Mouse (Mus musculus): Measurements from ENCODE around the gene Tal1.

Gene Tal1

DNA sequence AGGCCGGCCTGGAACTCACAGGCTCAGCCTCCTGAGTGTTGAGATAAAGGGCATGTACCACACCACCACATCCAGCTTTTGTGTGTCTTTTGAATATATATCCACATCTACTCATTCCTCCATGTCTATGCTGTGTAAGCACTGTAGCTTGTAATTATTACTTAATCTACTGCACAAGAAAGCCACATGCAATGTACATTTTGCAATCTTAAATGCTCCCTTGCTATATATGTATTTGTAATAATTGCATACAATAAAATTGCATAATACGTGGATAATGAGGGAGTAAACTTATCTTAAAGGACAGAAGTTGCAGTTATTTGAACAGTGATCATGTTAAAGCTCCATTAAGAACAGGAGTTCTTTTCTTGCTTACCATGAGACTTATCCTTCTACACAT lies 64.9 kb downstream of the Tal1 start:
- no peak for DNase-seq

Measured in kidney, adult 8-10 months (tissue).